Mouse (Mus musculus) telencephalon, adult 2 months (tissue): Measurements from ENCODE around the gene Efemp2.

Experiments
- DNase-seq: peaks from one replicate; pipeline ENCODE4 v3.0.0-alpha.2; 2011; ENCODE audit warnings: low read depth, low spot score

Gene Efemp2

GRCm38 (mm10) chr19:5473720-5474119 is at the start of gene Efemp2:
TSS of gene Efemp2 (plus strand) at chr19:5473954.
- no peak for DNase-seq

- DNase-seq = no peak
Measured at GRCm38 (mm10) chr19:5424092-5424781, 49.5 kb upstream of the Efemp2 start.

- peak; percentile 97 for DNase-seq
Measured at GRCm38 (mm10) chr19:5424782-5425741, 48.7 kb upstream of the Efemp2 start, which contains the start of the genes Drap1 and AI837181. TSS of gene Drap1 (minus strand) at chr19:5424979. TSS of gene AI837181 (plus strand) at chr19:5425144.

GRCm38 (mm10) chr19:5425906-5426565 is 47.7 kb upstream of the Efemp2 start:
- no peak for DNase-seq

- no peak for DNase-seq
Measured at GRCm38 (mm10) chr19:5426640-5427290, 47.0 kb upstream of the Efemp2 start.

GRCm38 (mm10) chr19:5428083-5428482 is 45.7 kb upstream of the Efemp2 start:
- DNase-seq = no peak

GRCm38 (mm10) chr19:5429219-5429618 is 44.5 kb upstream of the Efemp2 start:
- DNase-seq = no peak

- no peak for DNase-seq
Measured at GRCm38 (mm10) chr19:5429806-5430205, 43.9 kb upstream of the Efemp2 start.

- DNase-seq = no peak
Measured at GRCm38 (mm10) chr19:5430408-5430807, 43.3 kb upstream of the Efemp2 start.

- no peak for DNase-seq
Measured at GRCm38 (mm10) chr19:5431911-5432464, 41.8 kb upstream of the Efemp2 start.

- DNase-seq = no peak
Measured at GRCm38 (mm10) chr19:5432992-5433852, 40.5 kb upstream of the Efemp2 start.

- DNase-seq = no peak
Measured at GRCm38 (mm10) chr19:5433951-5434350, 39.8 kb upstream of the Efemp2 start.

GRCm38 (mm10) chr19:5444371-5444908 is 29.3 kb upstream of the Efemp2 start:
- DNase-seq = no peak

GRCm38 (mm10) chr19:5444954-5445353 is 28.8 kb upstream of the Efemp2 start:
- DNase-seq = no peak

GRCm38 (mm10) chr19:5445747-5446146 is 28.0 kb upstream of the Efemp2 start:
- DNase-seq = no peak

- DNase-seq = no peak
Measured at GRCm38 (mm10) chr19:5447515-5448353, 26.0 kb upstream of the Efemp2 start, which contains the start of gene Fosl1. TSS of gene Fosl1 (plus strand) at chr19:5447547.

- no peak for DNase-seq
Measured at GRCm38 (mm10) chr19:5448354-5449150, 25.2 kb upstream of the Efemp2 start.

- no peak for DNase-seq
Measured at GRCm38 (mm10) chr19:5449673-5450072, 24.1 kb upstream of the Efemp2 start.
